Mouse (Mus musculus): Measurements from ENCODE around the gene Tbx5. TPM values are rescaled to one million over a fixed set of nuclear protein-coding genes. Genes with fewer than 3 reads are reported as not detected.

Tbx5 gene
- total and polyA plus RNA-seq, 3 experiments, result not detected

DNA sequence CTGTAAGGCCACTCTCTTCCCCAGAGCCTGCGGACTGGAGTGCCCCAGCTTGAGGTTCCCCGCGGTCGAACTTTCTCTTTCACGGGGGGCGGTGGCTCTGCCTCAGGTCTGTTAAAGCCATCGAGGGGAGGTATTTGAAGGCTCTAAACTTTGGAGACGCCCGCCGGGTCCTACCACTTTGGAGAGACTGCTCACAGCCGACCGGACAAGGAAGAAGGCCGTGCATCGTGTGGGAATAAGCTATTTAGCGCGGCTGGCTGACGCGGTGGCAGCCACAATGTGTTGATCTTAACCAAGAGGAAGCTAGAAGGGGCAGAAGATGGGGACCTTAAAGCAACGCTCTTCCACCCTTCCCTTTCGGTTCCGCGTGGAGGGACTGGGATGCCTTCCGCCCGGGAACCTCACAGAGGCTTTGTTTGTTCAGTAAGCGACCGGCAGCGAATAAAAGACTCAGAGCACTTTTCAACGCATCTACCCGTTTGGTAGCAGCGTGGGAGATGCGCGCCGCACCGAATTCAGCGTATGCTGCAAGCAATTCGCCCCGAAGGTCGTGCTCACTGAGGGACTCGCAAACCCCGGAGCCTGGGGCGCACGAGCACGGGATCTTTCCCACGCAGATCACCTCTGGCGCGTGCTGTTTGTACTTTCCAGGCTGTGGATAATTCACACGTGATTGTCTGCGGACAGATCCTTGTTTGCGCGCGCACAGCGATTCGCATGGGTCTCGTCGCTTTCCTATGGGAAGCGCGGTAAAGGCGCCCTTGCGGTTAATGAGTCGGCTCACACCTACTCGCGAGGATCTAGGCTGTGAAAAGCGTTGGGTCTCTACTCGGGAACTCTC, 28.8 kb upstream of the Tbx5 start:
- no peak overlapping the region for H3K27ac ChIP-seq (ENCODE audit: control insufficient read depth, low read depth, low read length)
- H3K4me3 ChIP-seq (ENCODE audit: control insufficient read depth in 1 of 2, insufficient read depth in 1 of 2, low read depth in 2 of 2, low read length in 2 of 2), result no peak overlapping the region
- TF ChIP-seq JUND (IDR thresholded peaks at IDR 0.05; ENCODE audit: low read depth, low read length) (no peak), GATA1 (IDR thresholded peaks at IDR 0.05; ENCODE audit: low read depth, low read length) (no peak), RCOR1 (IDR thresholded peaks at IDR 0.05; ENCODE audit: low read depth, low read length) (no peak), MXI1 (IDR thresholded peaks at IDR 0.05; ENCODE audit: low read depth, low read length) (no peak), RAD21 (IDR thresholded peaks at IDR 0.05; ENCODE audit: low read depth, low read length) (no peak)
- H3K79me2 ChIP-seq (ENCODE audit: control insufficient read depth, insufficient read depth, low read length, poor library complexity), result no peaks in the 10 kb centered on the region
- no peak for DNase-seq (ENCODE audit: low read depth, low spot score)
- no peaks in the 10 kb centered on the region for H3K4me1 ChIP-seq (ENCODE audit: control insufficient read depth in 1 of 2, insufficient read depth in 2 of 2, low read length in 2 of 2)
- no peaks in the 10 kb centered on the region for H3K27me3 ChIP-seq (ENCODE audit: control insufficient read depth in 1 of 2, insufficient read depth in 2 of 2, low read length in 2 of 2)
- H3K9ac ChIP-seq (ENCODE audit: control insufficient read depth, low read depth, low read length, poor library complexity, severe bottlenecking), result no peak overlapping the region
- no peaks in the 10 kb centered on the region for H3K36me3 ChIP-seq (ENCODE audit: control insufficient read depth in 1 of 2, insufficient read depth in 2 of 2, low read length in 2 of 2)
- no peaks in the 10 kb centered on the region for H3K9me3 ChIP-seq (replicated peaks; ENCODE audit: insufficient read depth, low read length)

DNA sequence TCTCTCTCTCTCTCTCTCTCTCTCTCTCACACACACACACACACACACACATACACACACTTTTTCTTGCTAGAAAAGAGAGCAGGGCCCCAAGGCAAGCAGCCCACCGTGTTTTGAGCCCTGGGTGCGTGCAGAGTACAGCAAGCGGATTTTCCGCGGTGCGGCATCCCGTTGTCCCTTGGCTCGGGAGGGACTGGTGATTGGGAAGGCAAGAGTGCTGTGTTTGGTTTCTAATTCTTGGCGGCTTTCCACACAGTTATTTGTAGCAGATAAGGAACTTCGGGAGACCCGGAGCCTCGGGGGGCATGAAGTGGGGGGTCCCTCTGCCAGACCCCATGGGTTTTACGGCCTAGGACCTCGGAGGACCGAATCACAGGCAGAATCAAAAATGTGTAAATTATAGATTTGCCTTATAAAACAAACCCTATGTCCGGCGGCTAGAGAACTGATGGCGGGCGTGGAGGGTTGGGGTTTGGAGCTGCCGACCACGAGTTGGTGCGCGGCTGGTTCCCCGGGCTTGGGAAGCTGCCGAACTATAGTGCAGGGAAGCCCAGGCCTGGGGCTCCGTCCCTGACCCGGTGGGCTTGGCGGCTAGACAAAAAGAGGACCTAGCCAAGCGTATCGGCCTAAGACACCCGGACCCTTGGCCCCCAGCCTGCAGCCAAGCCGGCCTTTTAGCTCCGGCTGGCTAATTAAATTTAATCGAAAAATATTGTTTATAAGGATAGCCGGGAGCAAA, 28.0 kb upstream of the Tbx5 start:
- H3K9me3 ChIP-seq (replicated peaks; ENCODE audit: insufficient read depth, low read length), result no peaks in the 10 kb centered on the region

DNA sequence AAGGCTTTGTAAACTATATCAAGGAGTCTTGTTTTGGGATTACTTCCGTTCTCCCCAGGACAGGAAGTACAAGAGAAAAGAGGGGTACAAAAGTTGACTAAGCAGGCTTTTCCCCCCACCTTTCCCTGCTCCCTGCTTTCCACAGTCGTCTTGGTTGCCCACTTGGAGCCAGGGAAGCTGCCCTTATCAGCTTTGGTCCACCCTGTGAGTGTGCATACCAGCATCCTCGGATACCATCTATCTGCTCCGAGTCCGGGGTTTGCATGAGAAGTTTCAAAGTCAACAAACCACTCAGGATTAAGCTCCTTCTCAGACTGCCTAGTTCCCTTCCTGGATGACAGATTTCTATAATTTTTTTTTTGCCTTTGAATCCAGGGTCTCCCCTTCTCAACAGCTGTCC, 26.8 kb upstream of the Tbx5 start:
- Histone ChIP-seq H3K27ac (ENCODE audit: control insufficient read depth, low read depth, low read length) (no peak overlapping the region), H3K9me3 (replicated peaks; ENCODE audit: insufficient read depth, low read length) (no peaks in the 10 kb centered on the region), H3K36me3 (ENCODE audit: control insufficient read depth in 1 of 2, insufficient read depth in 2 of 2, low read length in 2 of 2) (no peaks in the 10 kb centered on the region), H3K4me3 (ENCODE audit: control insufficient read depth in 1 of 2, insufficient read depth in 1 of 2, low read depth in 2 of 2, low read length in 2 of 2) (no peak overlapping the region), H3K27me3 (ENCODE audit: control insufficient read depth in 1 of 2, insufficient read depth in 2 of 2, low read length in 2 of 2) (no peaks in the 10 kb centered on the region), H3K4me1 (ENCODE audit: control insufficient read depth in 1 of 2, insufficient read depth in 2 of 2, low read length in 2 of 2) (no peaks in the 10 kb centered on the region), H3K79me2 (ENCODE audit: control insufficient read depth, insufficient read depth, low read length, poor library complexity) (no peaks in the 10 kb centered on the region), H3K9ac (ENCODE audit: control insufficient read depth, low read depth, low read length, poor library complexity, severe bottlenecking) (no peak overlapping the region)
- DNase-seq (ENCODE audit: low read depth, low spot score), result no peak
- no peak for TF ChIP-seq CTCF (IDR thresholded peaks at IDR 0.05 in 2 of 3, conservative IDR thresholded peaks at IDR 0.05 in 1 of 3; ENCODE audit: control insufficient read depth in 1 of 3, insufficient read depth in 1 of 3, low read depth in 2 of 3, low read length in 3 of 3, poor library complexity in 1 of 3, severe bottlenecking in 1 of 3)
- TF ChIP-seq KAT2A (conservative IDR thresholded peaks at IDR 0.05; ENCODE audit: low read depth, low read length), result no peak
- no peak for TF ChIP-seq TAL1 (IDR thresholded peaks at IDR 0.05; ENCODE audit: low read length)
- TF ChIP-seq ELF1 (IDR thresholded peaks at IDR 0.05; ENCODE audit: low read depth, low read length), result no peak
- no peak for TF ChIP-seq ZMIZ1 (IDR thresholded peaks at IDR 0.05; ENCODE audit: low read depth, low read length)
- no peak for TF ChIP-seq UBTF (IDR thresholded peaks at IDR 0.05; ENCODE audit: borderline replicate concordance, insufficient read depth, low read depth, low read length)

More for the DNA sequence above, 28.0 kb upstream of the Tbx5 start:
- H3K9ac ChIP-seq (ENCODE audit: control insufficient read depth, low read depth, low read length, poor library complexity, severe bottlenecking), result no peak overlapping the region
- H3K4me1 ChIP-seq (ENCODE audit: control insufficient read depth in 1 of 2, insufficient read depth in 2 of 2, low read length in 2 of 2), result no peaks in the 10 kb centered on the region
- no peaks in the 10 kb centered on the region for H3K27me3 ChIP-seq (ENCODE audit: control insufficient read depth in 1 of 2, insufficient read depth in 2 of 2, low read length in 2 of 2)
- no peak for DNase-seq (ENCODE audit: low read depth, low spot score)
- no peak for TF ChIP-seq NELFE (IDR thresholded peaks at IDR 0.05; ENCODE audit: low read depth, low read length)
- TF ChIP-seq MXI1 (IDR thresholded peaks at IDR 0.05; ENCODE audit: low read depth, low read length), result no peak
- TF ChIP-seq MYC (IDR thresholded peaks at IDR 0.05; ENCODE audit: low read depth, low read length), result no peak
- no peak for TF ChIP-seq BHLHE40 (IDR thresholded peaks at IDR 0.05; ENCODE audit: borderline replicate concordance, low read depth, low read length)
- no peak for TF ChIP-seq GATA1 (IDR thresholded peaks at IDR 0.05; ENCODE audit: low read depth, low read length)
- no peak for TF ChIP-seq USF2 (IDR thresholded peaks at IDR 0.05; ENCODE audit: borderline replicate concordance in 1 of 2, insufficient read depth in 1 of 2, low read depth in 1 of 2, low read length in 2 of 2)
- no peak for TF ChIP-seq RCOR1 (IDR thresholded peaks at IDR 0.05; ENCODE audit: low read depth, low read length)
- no peak for TF ChIP-seq ZNF384 (IDR thresholded peaks at IDR 0.05; ENCODE audit: low read depth, low read length)
- no peak for TF ChIP-seq CHD2 (IDR thresholded peaks at IDR 0.05; ENCODE audit: low read length)
- no peak for TF ChIP-seq JUND (IDR thresholded peaks at IDR 0.05; ENCODE audit: low read depth, low read length)
- no peak for TF ChIP-seq ZKSCAN1 (IDR thresholded peaks at IDR 0.05; ENCODE audit: low read depth, low read length)
- TF ChIP-seq GABPA (IDR thresholded peaks at IDR 0.05; ENCODE audit: low read depth, low read length), result no peak
- no peak for TF ChIP-seq TAL1 (IDR thresholded peaks at IDR 0.05; ENCODE audit: low read length)
- TF ChIP-seq TBP (IDR thresholded peaks at IDR 0.05; ENCODE audit: low read depth, low read length), result no peak
- TF ChIP-seq ELF1 (IDR thresholded peaks at IDR 0.05; ENCODE audit: low read depth, low read length), result no peak
- TF ChIP-seq TCF12 (IDR thresholded peaks at IDR 0.05; ENCODE audit: low read depth, low read length), result no peak
- no peak for TF ChIP-seq POLR2A (IDR thresholded peaks at IDR 0.05; ENCODE audit: control insufficient read depth in 1 of 2, insufficient read depth in 1 of 2, low read depth in 1 of 2, low read length in 2 of 2, poor library complexity in 1 of 2)
- no peak for TF ChIP-seq E2F4 (IDR thresholded peaks at IDR 0.05; ENCODE audit: borderline replicate concordance, low read depth, low read length)
- no peaks in the 10 kb centered on the region for H3K36me3 ChIP-seq (ENCODE audit: control insufficient read depth in 1 of 2, insufficient read depth in 2 of 2, low read length in 2 of 2)
- no peaks in the 10 kb centered on the region for H3K79me2 ChIP-seq (ENCODE audit: control insufficient read depth, insufficient read depth, low read length, poor library complexity)
- H3K4me3 ChIP-seq (ENCODE audit: control insufficient read depth in 1 of 2, insufficient read depth in 1 of 2, low read depth in 2 of 2, low read length in 2 of 2), result no peak overlapping the region
- H3K27ac ChIP-seq (ENCODE audit: control insufficient read depth, low read depth, low read length), result no peak overlapping the region
